Mouse (Mus musculus) erythroid progenitor cell, adult 5-6 weeks (primary cell): ENCODE data around the gene Surf1. TPM values are rescaled to one million over a fixed set of nuclear protein-coding genes. Genes with fewer than 3 reads are reported as not detected.
"Not testable (repeated sequence)": the region's sequence is repeated elsewhere in the genome, so short reads cannot be mapped to it uniquely, and the experiment has no call there.

Experiments
- ATAC-seq: replicated peaks from 2 replicates; pipeline ENCODE4 v1.8.0; 2016; ENCODE audit warnings: moderate number of reproducible peaks, mild to moderate bottlenecking, moderate TSS enrichment, inconsistent platforms; ENCODE audit not compliant: poor library complexity, low FRiP score, severe bottlenecking
- total RNA-seq, 2 experiments: library from RNA; stranded (forward) in 1 of 2; stranded (reverse) in 1 of 2; fragments of 150-400 nt in 1 of 2; fragments of 186-747, 209-891 nt in 1 of 2; gene quantifications; 2 replicates each; pipeline versions ENCODE4 v1.2.3 to v1.2.4; 2015 to 2017; ENCODE audit warnings: low replicate concordance in 2 of 2

Gene Surf1
- total RNA-seq, 2 experiments from 2014 or later: 16.5 to 42.3 TPM

DNA sequence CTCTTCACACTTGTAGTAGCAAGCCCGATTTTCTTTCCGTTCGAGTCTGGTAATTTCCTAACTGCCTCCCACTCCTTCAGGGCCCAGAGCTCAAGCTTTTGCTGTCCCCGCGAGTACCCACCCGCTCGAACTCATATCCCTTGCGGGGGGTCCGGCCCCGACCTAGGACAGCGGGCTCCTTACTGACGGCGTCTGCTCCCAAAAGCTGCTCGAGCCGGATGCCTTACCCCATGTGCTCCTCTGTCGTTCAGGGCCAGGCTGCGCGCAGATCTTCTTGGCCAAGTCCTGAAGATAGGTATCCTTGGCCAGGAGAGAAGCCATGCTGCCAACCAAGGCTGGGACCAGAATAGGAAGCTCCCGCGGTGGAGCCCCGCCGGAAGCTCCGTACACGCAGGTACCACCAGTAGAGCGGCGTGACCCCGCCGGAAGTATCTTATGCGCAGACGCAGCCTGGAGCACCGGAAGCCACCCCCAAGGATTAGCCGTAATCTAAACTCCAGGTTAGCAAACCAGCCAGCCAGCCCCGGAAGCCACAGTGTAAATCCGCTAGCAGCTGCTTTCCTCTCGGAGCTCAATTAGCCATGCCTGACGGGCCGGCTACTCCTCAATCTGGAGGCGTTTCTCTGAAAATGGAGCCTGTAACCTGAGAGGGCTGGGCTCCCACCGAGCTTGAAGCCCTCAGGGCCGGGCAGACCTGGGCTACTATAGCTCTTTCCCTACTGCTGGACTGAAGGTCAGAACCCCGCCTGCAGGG, 13.7 kb downstream of the Surf1 start, which contains the start of gene Surf6:
TSS of gene Surf6 (minus strand) at position 413 of the 754 bp plus-strand sequence.
- peak; percentile 93 for ATAC-seq

- no peak for ATAC-seq
Observed at GRCm38 (mm10) chr2:26901834-26902400, 14.4 kb downstream of the Surf1 start.

DNA sequence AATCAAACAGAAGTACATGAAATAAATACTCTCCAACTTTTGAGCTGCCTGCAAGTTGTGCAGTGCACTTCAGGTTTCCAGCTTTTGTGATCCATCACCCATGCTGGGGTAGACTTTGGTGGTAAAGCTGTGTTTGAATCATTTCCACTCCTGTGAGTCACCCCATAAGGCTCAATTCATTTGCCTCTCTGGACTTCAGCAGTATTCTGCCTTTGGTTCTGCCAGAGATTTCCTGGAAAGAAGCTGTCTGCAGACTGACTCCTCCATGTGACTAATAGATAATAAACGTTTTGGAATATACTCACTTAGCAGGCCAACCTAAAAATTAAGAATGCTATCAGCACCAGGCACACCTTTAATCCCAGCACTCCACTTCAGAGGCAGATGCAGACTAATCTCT, 15.6 kb downstream of the Surf1 start:
- ATAC-seq: no peak

GRCm38 (mm10) chr2:26895898-26896297, 20.4 kb downstream of the Surf1 start:
- ATAC-seq: no peak

GRCm38 (mm10) chr2:26886170-26886569, 30.2 kb downstream of the Surf1 start:
- ATAC-seq: not testable (repeated sequence)

- ATAC-seq: not testable (repeated sequence)
Observed at GRCm38 (mm10) chr2:26885541-26885940, 30.8 kb downstream of the Surf1 start.

DNA sequence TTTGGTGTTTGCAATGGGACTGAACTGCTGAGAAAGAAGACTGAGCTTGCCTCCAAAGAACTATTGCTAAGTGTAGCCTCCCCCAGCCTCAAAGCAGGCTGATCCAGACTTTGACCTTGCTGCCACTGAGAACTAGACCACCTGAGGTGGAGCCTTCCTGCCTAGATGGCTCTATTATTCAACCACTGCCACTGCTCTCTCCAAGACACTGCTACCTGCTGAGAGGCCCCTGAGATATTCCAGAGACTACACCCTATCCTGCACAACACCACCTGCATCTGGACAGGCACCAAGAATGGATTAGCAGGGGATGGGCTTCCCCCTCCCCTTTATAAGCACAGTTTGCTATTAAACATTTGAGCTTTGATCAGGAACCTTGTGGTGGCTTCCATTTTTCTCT, 37.8 kb downstream of the Surf1 start:
- no peak for ATAC-seq

DNA sequence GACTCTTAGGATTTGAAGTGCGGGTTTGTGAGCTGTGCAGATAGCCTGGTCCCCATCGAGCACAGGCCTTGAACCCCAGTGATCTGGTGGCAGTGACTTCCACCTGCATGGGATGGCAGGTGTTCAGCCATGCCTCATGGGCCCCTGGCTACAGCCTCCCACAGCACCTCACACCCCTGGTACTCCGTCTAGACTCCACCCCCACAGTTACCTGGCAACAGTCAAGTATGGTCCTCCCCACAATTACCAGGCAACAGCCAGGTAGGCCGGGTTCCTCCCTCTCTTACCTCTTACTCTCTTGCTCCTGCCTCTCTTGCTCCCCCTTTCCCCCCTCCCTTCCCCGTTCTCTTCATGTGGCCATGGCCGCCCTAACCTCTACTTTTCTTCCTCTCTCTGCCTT, 45.7 kb downstream of the Surf1 start:
- no peak for ATAC-seq

- ATAC-seq: no peak
Observed at GRCm38 (mm10) chr2:26864879-26865278, 51.5 kb downstream of the Surf1 start, which contains the start of gene Abo. Gene Abo, minus strand, starts transcription at chr2:26864979.

Other genes with a start within 250 kb of the Surf1 start
- not detected in 2 replicates for gene Lcn4, start 245.2 kb downstream of the Surf1 start, total RNA-seq (2015; ENCODE audit: low replicate concordance)
- not detected in 2 replicates for gene Lcn4, start 245.2 kb downstream of the Surf1 start, total RNA-seq (2017; ENCODE audit: low replicate concordance)
- not detected in 2 replicates for gene Abo, start 51.6 kb downstream of the Surf1 start, total RNA-seq (2015; ENCODE audit: low replicate concordance)
- gene Abo, start 51.6 kb downstream of the Surf1 start, total RNA-seq (2017; ENCODE audit: low replicate concordance): not detected in 2 replicates
- gene Surf6, start 13.7 kb downstream of the Surf1 start, total RNA-seq (2015; ENCODE audit: low replicate concordance): 1.4 and 2.1 TPM in 2 replicates
- 3.5 and 6.3 TPM in 2 replicates for gene Surf6, start 13.7 kb downstream of the Surf1 start, total RNA-seq (2017; ENCODE audit: low replicate concordance)
- 0.84 and 5.4 TPM in 2 replicates for gene Med22, start 5.9 kb downstream of the Surf1 start, total RNA-seq (2015; ENCODE audit: low replicate concordance)
- gene Med22, start 5.9 kb downstream of the Surf1 start, total RNA-seq (2017; ENCODE audit: low replicate concordance): 2.6 and 9.0 TPM in 2 replicates
- gene Rpl7a, start 5.8 kb downstream of the Surf1 start, total RNA-seq (2015; ENCODE audit: low replicate concordance): 717 and 721 TPM in 2 replicates
- gene Rpl7a, start 5.8 kb downstream of the Surf1 start, total RNA-seq (2017; ENCODE audit: low replicate concordance): 417 and 478 TPM in 2 replicates
- 6.5 and 7.1 TPM in 2 replicates for gene Surf2, start 163 bp downstream of the Surf1 start, total RNA-seq (2015; ENCODE audit: low replicate concordance)
- 5.3 and 11.8 TPM in 2 replicates for gene Surf2, start 163 bp downstream of the Surf1 start, total RNA-seq (2017; ENCODE audit: low replicate concordance)
- gene Surf4, start 17.4 kb upstream of the Surf1 start, total RNA-seq (2015; ENCODE audit: low replicate concordance): 16.6 and 38.6 TPM in 2 replicates
- gene Surf4, start 17.4 kb upstream of the Surf1 start, total RNA-seq (2017; ENCODE audit: low replicate concordance): 14.9 and 17.2 TPM in 2 replicates
- not detected in 2 replicates for gene Stkld1, start 17.5 kb upstream of the Surf1 start, total RNA-seq (2015; ENCODE audit: low replicate concordance)
- gene Stkld1, start 17.5 kb upstream of the Surf1 start, total RNA-seq (2017; ENCODE audit: low replicate concordance): not detected in 2 replicates
- 21.8 and 27.4 TPM in 2 replicates for gene Rexo4, start 47.9 kb upstream of the Surf1 start, total RNA-seq (2015; ENCODE audit: low replicate concordance)
- 28.0 and 58.3 TPM in 2 replicates for gene Rexo4, start 47.9 kb upstream of the Surf1 start, total RNA-seq (2017; ENCODE audit: low replicate concordance)
- gene Adamts13, start 56.9 kb upstream of the Surf1 start, total RNA-seq (2015; ENCODE audit: low replicate concordance): not detected in 2 replicates
- gene Adamts13, start 56.9 kb upstream of the Surf1 start, total RNA-seq (2017; ENCODE audit: low replicate concordance): not detected in 2 replicates
- gene Cacfd1, start 93.4 kb upstream of the Surf1 start, total RNA-seq (2015; ENCODE audit: low replicate concordance): 4.0 and 6.7 TPM in 2 replicates
- 1.1 and 2.1 TPM in 2 replicates for gene Cacfd1, start 93.4 kb upstream of the Surf1 start, total RNA-seq (2017; ENCODE audit: low replicate concordance)
- gene Slc2a6, start 111.5 kb upstream of the Surf1 start, total RNA-seq (2015; ENCODE audit: low replicate concordance): 1.4 TPM in 1 of 2 replicates, not detected in the other
- gene Slc2a6, start 111.5 kb upstream of the Surf1 start, total RNA-seq (2017; ENCODE audit: low replicate concordance): 0.68 and 2.2 TPM in 2 replicates
- not detected in 2 replicates for gene Mymk, start 155.6 kb upstream of the Surf1 start, total RNA-seq (2015; ENCODE audit: low replicate concordance)
- gene Mymk, start 155.6 kb upstream of the Surf1 start, total RNA-seq (2017; ENCODE audit: low replicate concordance): not detected in 2 replicates
- gene Adamtsl2, start 162.8 kb upstream of the Surf1 start, total RNA-seq (2015; ENCODE audit: low replicate concordance): not detected in 2 replicates
- gene Adamtsl2, start 162.8 kb upstream of the Surf1 start, total RNA-seq (2017; ENCODE audit: low replicate concordance): not detected in 2 replicates
- not detected in 2 replicates for gene Fam163b, start 226.0 kb upstream of the Surf1 start, total RNA-seq (2015; ENCODE audit: low replicate concordance)
- not detected in 2 replicates for gene Fam163b, start 226.0 kb upstream of the Surf1 start, total RNA-seq (2017; ENCODE audit: low replicate concordance)
- gene Dbh, start 248.7 kb upstream of the Surf1 start, total RNA-seq (2015; ENCODE audit: low replicate concordance): not detected in 2 replicates
- not detected in 2 replicates for gene Dbh, start 248.7 kb upstream of the Surf1 start, total RNA-seq (2017; ENCODE audit: low replicate concordance)